Mouse (Mus musculus) MEL (cell line): Measurements from ENCODE around the gene Cenpf. TPM values are rescaled to one million over a fixed set of nuclear protein-coding genes. Genes with fewer than 3 reads are reported as not detected.

Experiments
- DNase-seq: peaks from one replicate; pipeline ENCODE4 v3.0.0; 2011; ENCODE audit warnings: low read depth, low spot score
- H3K27ac ChIP-seq: 2 replicates; pipeline ENCODE4 v1.5.1; 2012; ENCODE audit warnings: low read depth, mild to moderate bottlenecking, control low read depth, low read length, moderate library complexity; ENCODE audit not compliant: control insufficient read depth
- H3K27me3 ChIP-seq, 2 experiments: fragments of 150-350 bp in 1 of 2; sonication (generic) in 1 of 2; 2 replicates each; pipeline ENCODE4 v1.6.1; 2012; ENCODE audit warnings: low read length in 2 of 2, mild to moderate bottlenecking in 2 of 2, improper control_type of control experiment in 1 of 2, moderate library complexity in 1 of 2; ENCODE audit not compliant: insufficient read depth in 2 of 2, control insufficient read depth in 1 of 2
- H3K36me3 ChIP-seq, 2 experiments: 2 replicates each; pipeline ENCODE4 v1.6.1; 2012 to 2014; ENCODE audit warnings: low read length in 2 of 2, improper control_type of control experiment in 1 of 2, inconsistent platforms in 1 of 2, mild to moderate bottlenecking in 1 of 2; ENCODE audit not compliant: insufficient read depth in 2 of 2, control insufficient read depth in 1 of 2
- H3K4me1 ChIP-seq, 2 experiments: fragments of 150-350 bp in 1 of 2; sonication (generic) in 1 of 2; 2 replicates each; pipeline ENCODE4 v1.6.1; 2012; ENCODE audit warnings: low read length in 2 of 2, improper control_type of control experiment in 1 of 2, mild to moderate bottlenecking in 1 of 2; ENCODE audit not compliant: insufficient read depth in 2 of 2, control insufficient read depth in 1 of 2
- H3K4me3 ChIP-seq, 2 experiments: fragments of 150-350 bp in 1 of 2; sonication (generic) in 1 of 2; 2 replicates each; pipeline ENCODE4 v1.5.1; 2012; ENCODE audit warnings: low read depth in 2 of 2, low read length in 2 of 2, mild to moderate bottlenecking in 2 of 2, moderate library complexity in 2 of 2, control low read depth in 1 of 2, improper control_type of control experiment in 1 of 2; ENCODE audit not compliant: control insufficient read depth in 1 of 2, insufficient read depth in 1 of 2
- H3K79me2 ChIP-seq: 2 replicates; pipeline ENCODE4 v1.6.1; 2012; ENCODE audit warnings: mild to moderate bottlenecking, low read length, moderate library complexity; ENCODE audit not compliant: control insufficient read depth, poor library complexity, insufficient read depth
- H3K9ac ChIP-seq: 2 replicates; pipeline ENCODE4 v1.6.1; 2012; ENCODE audit warnings: low read depth, mild to moderate bottlenecking, control low read depth, low read length, moderate library complexity; ENCODE audit not compliant: control insufficient read depth, poor library complexity, severe bottlenecking
- H3K9me3 ChIP-seq: fragments of 150-350 bp; sonication (generic); replicated peaks from 2 replicates; pipeline ENCODE4 v1.6.1; 2012; ENCODE audit warnings: mild to moderate bottlenecking, low read length, improper control_type of control experiment, moderate library complexity; ENCODE audit not compliant: insufficient read depth
- BHLHE40 ChIP-seq: IDR thresholded peaks from 2 replicates; pipeline ENCODE4 v1.6.1; 2012; ENCODE audit warnings: low read depth, mild to moderate bottlenecking, inconsistent platforms, low read length, improper control_type of control experiment, borderline replicate concordance
- CHD1 ChIP-seq: IDR thresholded peaks from 2 replicates; pipeline ENCODE4 v1.6.1; 2012; ENCODE audit warnings: low read depth, mild to moderate bottlenecking, inconsistent platforms, low read length, improper control_type of control experiment
- CHD2 ChIP-seq: IDR thresholded peaks from 2 replicates; pipeline ENCODE4 v1.6.1; 2011; ENCODE audit warnings: low read length, improper control_type of control experiment
- CTCF ChIP-seq, 3 experiments: IDR thresholded peaks in 2 of 3; conservative IDR thresholded peaks in 1 of 3; 2 replicates each; pipeline ENCODE4 v1.5.1; 2011 to 2012; ENCODE audit warnings: low read length in 3 of 3, low read depth in 2 of 3, mild to moderate bottlenecking in 2 of 3, improper control_type of control experiment in 1 of 3, inconsistent platforms in 1 of 3, mixed read lengths in 1 of 3, moderate library complexity in 1 of 3; ENCODE audit not compliant: control insufficient read depth in 1 of 3, insufficient read depth in 1 of 3, poor library complexity in 1 of 3, severe bottlenecking in 1 of 3
- E2F4 ChIP-seq: IDR thresholded peaks from 2 replicates; pipeline ENCODE4 v1.6.1; 2011; ENCODE audit warnings: low read depth, low read length, improper control_type of control experiment, borderline replicate concordance
- ELF1 ChIP-seq: IDR thresholded peaks from 2 replicates; pipeline ENCODE4 v1.6.1; 2014; ENCODE audit warnings: low read depth, mild to moderate bottlenecking, inconsistent platforms, low read length, improper control_type of control experiment, moderate library complexity
- EP300 ChIP-seq, 2 experiments: IDR thresholded peaks; 2 replicates each; pipeline ENCODE4 v1.6.1; 2011; ENCODE audit warnings: improper control_type of control experiment in 2 of 2, low read length in 2 of 2, low read depth in 1 of 2, mild to moderate bottlenecking in 1 of 2
- ETS1 ChIP-seq: IDR thresholded peaks from 2 replicates; pipeline ENCODE4 v1.6.1; 2012; ENCODE audit warnings: low read depth, mild to moderate bottlenecking, inconsistent platforms, low read length, improper control_type of control experiment, moderate library complexity
- GABPA ChIP-seq: IDR thresholded peaks from 2 replicates; pipeline ENCODE4 v1.6.1; 2012; ENCODE audit warnings: low read depth, mild to moderate bottlenecking, inconsistent platforms, low read length, improper control_type of control experiment, moderate library complexity
- GATA1 ChIP-seq: IDR thresholded peaks from 2 replicates; pipeline ENCODE4 v1.6.1; 2011; ENCODE audit warnings: low read depth, low read length, improper control_type of control experiment
- HCFC1 ChIP-seq: IDR thresholded peaks from 2 replicates; pipeline ENCODE4 v1.6.1; 2012; ENCODE audit warnings: low read depth, mild to moderate bottlenecking, inconsistent platforms, low read length, improper control_type of control experiment, moderate library complexity
- JUND ChIP-seq: IDR thresholded peaks from 2 replicates; pipeline ENCODE4 v1.6.1; 2011; ENCODE audit warnings: low read depth, mild to moderate bottlenecking, improper control_type of control experiment, low read length
- KAT2A ChIP-seq: conservative IDR thresholded peaks from 2 replicates; pipeline ENCODE4 v1.6.1; 2012; ENCODE audit warnings: low read depth, low read length, improper control_type of control experiment, inconsistent platforms
- MAFK ChIP-seq: IDR thresholded peaks from 2 replicates; pipeline ENCODE4 v1.6.1; 2011; ENCODE audit warnings: low read depth, mild to moderate bottlenecking, low read length, improper control_type of control experiment, borderline replicate concordance
- MAX ChIP-seq: IDR thresholded peaks from 2 replicates; pipeline ENCODE4 v1.6.1; 2011; ENCODE audit warnings: low read length, improper control_type of control experiment
- MAZ ChIP-seq: IDR thresholded peaks from 2 replicates; pipeline ENCODE4 v1.6.1; 2012; ENCODE audit warnings: low read depth, mild to moderate bottlenecking, inconsistent platforms, low read length, improper control_type of control experiment
- MEF2A ChIP-seq: IDR thresholded peaks from 2 replicates; pipeline ENCODE4 v1.6.1; 2014; ENCODE audit warnings: low read depth, mild to moderate bottlenecking, inconsistent platforms, low read length, improper control_type of control experiment; ENCODE audit not compliant: poor library complexity, insufficient replicate concordance, severe bottlenecking; ENCODE audit errors: extremely low read depth
- MXI1 ChIP-seq: IDR thresholded peaks from 2 replicates; pipeline ENCODE4 v1.6.1; 2011; ENCODE audit warnings: mild to moderate bottlenecking, low read depth, low read length, improper control_type of control experiment
- MYB ChIP-seq: IDR thresholded peaks from 2 replicates; pipeline ENCODE4 v1.6.1; 2011; ENCODE audit warnings: mild to moderate bottlenecking, low read depth, low read length, improper control_type of control experiment
- MYC ChIP-seq: IDR thresholded peaks from 2 replicates; pipeline ENCODE4 v1.6.1; 2011; ENCODE audit warnings: low read depth, mild to moderate bottlenecking, low read length, improper control_type of control experiment, moderate library complexity
- NRF1 ChIP-seq: IDR thresholded peaks from 2 replicates; pipeline ENCODE4 v1.6.1; 2014; ENCODE audit warnings: low read depth, mild to moderate bottlenecking, inconsistent platforms, low read length, improper control_type of control experiment, moderate library complexity; ENCODE audit not compliant: poor library complexity, insufficient read depth, severe bottlenecking
- POLR2A ChIP-seq, 2 experiments: IDR thresholded peaks; 2 replicates each; pipeline ENCODE4 v1.6.1; 2011 to 2012; ENCODE audit warnings: low read length in 2 of 2, mild to moderate bottlenecking in 2 of 2, control low read depth in 1 of 2, improper control_type of control experiment in 1 of 2, low read depth in 1 of 2, moderate library complexity in 1 of 2; ENCODE audit not compliant: control insufficient read depth in 1 of 2, insufficient read depth in 1 of 2, poor library complexity in 1 of 2
- POLR2AphosphoS2 ChIP-seq: IDR thresholded peaks from 2 replicates; pipeline ENCODE4 v1.6.1; 2011; ENCODE audit warnings: low read length, improper control_type of control experiment
- POLR2AphosphoS5 ChIP-seq: IDR thresholded peaks from 2 replicates; pipeline ENCODE4 v1.6.1; 2012; ENCODE audit warnings: low read depth, borderline replicate concordance, mild to moderate bottlenecking, inconsistent platforms, low read length, moderate library complexity, mixed read lengths
- RCOR1 ChIP-seq: IDR thresholded peaks from 2 replicates; pipeline ENCODE4 v1.6.1; 2012; ENCODE audit warnings: low read depth, mild to moderate bottlenecking, inconsistent platforms, low read length, improper control_type of control experiment
- SIN3A ChIP-seq: IDR thresholded peaks from 2 replicates; pipeline ENCODE4 v1.6.1; 2012; ENCODE audit warnings: low read length, improper control_type of control experiment, inconsistent platforms
- SMC3 ChIP-seq: IDR thresholded peaks from 2 replicates; pipeline ENCODE4 v1.6.1; 2011; ENCODE audit warnings: low read depth, low read length, improper control_type of control experiment
- TBP ChIP-seq: IDR thresholded peaks from 2 replicates; pipeline ENCODE4 v1.8.0; 2011; ENCODE audit warnings: low read depth, low read length, improper control_type of control experiment
- TCF12 ChIP-seq: IDR thresholded peaks from 2 replicates; pipeline ENCODE4 v1.6.1; 2014; ENCODE audit warnings: low read depth, mild to moderate bottlenecking, inconsistent platforms, low read length, improper control_type of control experiment, moderate library complexity
- UBTF ChIP-seq: IDR thresholded peaks from 2 replicates; pipeline ENCODE4 v1.6.1; 2012; ENCODE audit warnings: low read depth, mild to moderate bottlenecking, inconsistent platforms, low read length, improper control_type of control experiment, moderate library complexity, borderline replicate concordance; ENCODE audit not compliant: insufficient read depth
- USF1 ChIP-seq: IDR thresholded peaks from 2 replicates; pipeline ENCODE4 v1.6.1; 2014; ENCODE audit warnings: low read depth, mild to moderate bottlenecking, inconsistent platforms, low read length, improper control_type of control experiment, moderate library complexity
- USF2 ChIP-seq, 2 experiments: IDR thresholded peaks; 2 replicates each; pipeline ENCODE4 v1.6.1; 2011 to 2012; ENCODE audit warnings: improper control_type of control experiment in 2 of 2, low read length in 2 of 2, borderline replicate concordance in 1 of 2, inconsistent platforms in 1 of 2, low read depth in 1 of 2, mild to moderate bottlenecking in 1 of 2; ENCODE audit not compliant: insufficient read depth in 1 of 2
- ZC3H11A ChIP-seq: IDR thresholded peaks from 2 replicates; pipeline ENCODE4 v1.6.1; 2012; ENCODE audit warnings: low read depth, mild to moderate bottlenecking, inconsistent platforms, low read length, improper control_type of control experiment
- ZKSCAN1 ChIP-seq: IDR thresholded peaks from 2 replicates; pipeline ENCODE4 v1.6.1; 2012; ENCODE audit warnings: low read depth, mild to moderate bottlenecking, inconsistent platforms, low read length, improper control_type of control experiment, moderate library complexity
- ZMIZ1 ChIP-seq: IDR thresholded peaks from 2 replicates; pipeline ENCODE4 v1.6.1; 2012; ENCODE audit warnings: low read depth, mild to moderate bottlenecking, inconsistent platforms, low read length, improper control_type of control experiment, moderate library complexity
- polyA plus RNA-seq, 2 experiments: library from polyadenylated mRNA; stranded (reverse) in 1 of 2; unstranded in 1 of 2; fragments of >175 nt in 1 of 2; fragments of >200 nt in 1 of 2; gene quantifications; 2 replicates each; pipeline versions ENCODE4 v1.2.1 to v1.2.4; 2012; ENCODE audit warnings: low replicate concordance in 2 of 2, low read depth in 1 of 2; ENCODE audit not compliant: insufficient read length in 2 of 2, insufficient read depth in 1 of 2, missing spikeins in 1 of 2
- total RNA-seq: library from RNA; depleted of rRNA; stranded (reverse); fragments of 300-350 nt; gene quantifications from 2 replicates; pipeline ENCODE4 v1.2.3, GENCODE M21; 2012; rRNA removed

The Cenpf gene
- total RNA-seq = 16.6 and 25.2 TPM in 2 replicates
- 10 to 100 TPM; 34.5 to 63.2 TPM for polyA plus RNA-seq

DNA sequence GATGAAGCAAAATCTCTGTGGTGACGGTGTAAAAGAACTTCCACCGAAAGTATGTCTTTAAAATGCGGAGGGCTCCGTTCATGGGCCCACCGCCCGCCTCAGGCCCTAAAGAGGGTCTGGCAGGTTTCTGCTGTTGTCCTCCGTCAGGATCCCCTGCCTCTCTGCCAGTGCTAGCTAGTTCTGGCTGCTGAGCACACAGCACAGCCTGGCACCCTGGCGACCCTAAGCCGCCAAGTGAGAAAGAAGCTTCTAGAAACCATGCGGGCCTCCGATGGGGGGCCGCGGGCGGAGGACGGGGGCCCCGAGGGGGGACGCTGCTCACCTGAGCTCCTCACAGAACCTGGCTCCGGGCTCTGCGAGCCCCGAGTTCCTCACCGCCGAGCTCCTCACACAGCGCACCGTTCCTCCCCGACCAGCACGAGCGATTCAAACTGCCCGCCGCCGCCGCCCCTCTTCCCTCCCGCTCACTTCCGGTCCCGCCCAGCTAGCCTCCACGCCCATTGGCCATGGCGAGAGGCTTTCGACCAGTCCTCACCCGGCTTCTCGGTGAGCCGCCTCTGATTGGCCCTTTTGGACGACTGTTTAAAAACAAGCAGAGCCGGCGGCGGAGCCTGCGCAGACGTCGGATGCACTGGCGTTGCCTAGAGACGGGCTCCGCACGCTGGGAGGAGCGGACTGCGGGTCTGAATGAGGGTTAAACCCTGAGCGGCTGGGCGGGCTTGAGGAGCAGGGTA is at the start of gene Cenpf:
Gene Cenpf, minus strand, starts transcription at position 433 of the 734 bp plus-strand sequence.
- DNase-seq = peak; percentile 98
- H3K36me3 ChIP-seq = peaks cover 11 to 23% of the 10 kb centered on the region in 2 experiments
- H3K9ac ChIP-seq = peak within 1 kb of the TSS; percentile 94
- H3K9me3 ChIP-seq = no peaks in the 10 kb centered on the region
- peaks cover 2 to 12% of the 10 kb centered on the region in 2 experiments; a peak in 3 of 4 replicates for H3K4me1 ChIP-seq
- peak within 1 kb of the TSS; percentile 89 to 95 for H3K4me3 ChIP-seq
- no peaks in the 10 kb centered on the region for H3K27me3 ChIP-seq
- H3K27ac ChIP-seq = peak within 1 kb of the TSS; percentile 50; the same call in 1 of the 2 replicates
- H3K79me2 ChIP-seq = peaks cover 17% of the 10 kb centered on the region
- TF ChIP-seq MAFK = no peak
- peak; percentile 70 for TF ChIP-seq MAX
- no peak for TF ChIP-seq UBTF
- TF ChIP-seq USF1 = no peak
- TF ChIP-seq SMC3 = no peak
- TF ChIP-seq ELF1 = no peak
- no peak for TF ChIP-seq EP300 (IDR thresholded peaks at IDR 0.05; ENCODE audit: low read depth in 1 of 2, low read length in 2 of 2)
- peak; percentile 75; the same call in 1 of the 2 replicates for TF ChIP-seq POLR2AphosphoS2
- TF ChIP-seq NRF1 = peak; percentile 86
- TF ChIP-seq MXI1 = peak; percentile 94
- TF ChIP-seq HCFC1 = peak; percentile 79
- no peak for TF ChIP-seq ETS1
- TF ChIP-seq POLR2A (IDR thresholded peaks at IDR 0.05; ENCODE audit: control insufficient read depth in 1 of 2, insufficient read depth in 1 of 2, low read depth in 1 of 2, low read length in 2 of 2, poor library complexity in 1 of 2) = peak; percentile 56 to 83
- 0 out of 2 replicates have a peak, but pooled peaks have one; percentile 14 for TF ChIP-seq MYB
- peak; percentile 61; the same call in 1 of the 2 replicates for TF ChIP-seq TCF12
- no peak for TF ChIP-seq GABPA
- no peak for TF ChIP-seq GATA1
- TF ChIP-seq E2F4 = peak; percentile 69; the same call in 1 of the 2 replicates
- no peak for TF ChIP-seq CHD1
- TF ChIP-seq MEF2A = no peak
- TF ChIP-seq TBP = peak; percentile 35
- TF ChIP-seq USF2 (IDR thresholded peaks at IDR 0.05; ENCODE audit: borderline replicate concordance in 1 of 2, insufficient read depth in 1 of 2, low read depth in 1 of 2, low read length in 2 of 2) = no peak
- TF ChIP-seq RCOR1 = no peak
- no peak for TF ChIP-seq CHD2
- no peak for TF ChIP-seq KAT2A
- no peak for TF ChIP-seq ZKSCAN1
- TF ChIP-seq MYC = no peak
- no peak for TF ChIP-seq POLR2AphosphoS5
- TF ChIP-seq MAZ = peak; percentile 70; the same call in 1 of the 2 replicates
- TF ChIP-seq ZMIZ1 = peak; percentile 81; the same call in 1 of the 2 replicates
- TF ChIP-seq JUND = no peak
- no peak for TF ChIP-seq BHLHE40
- no peak for TF ChIP-seq CTCF (IDR thresholded peaks at IDR 0.05 in 2 of 3, conservative IDR thresholded peaks at IDR 0.05 in 1 of 3; ENCODE audit: control insufficient read depth in 1 of 3, insufficient read depth in 1 of 3, low read depth in 2 of 3, low read length in 3 of 3, poor library complexity in 1 of 3, severe bottlenecking in 1 of 3)
- peak; percentile 98 for TF ChIP-seq SIN3A
- TF ChIP-seq ZC3H11A = no peak
